Mouse (Mus musculus) neural tube, embryonic 12.5 days (tissue): ENCODE measurements around the gene Mgrn1. TPM values are rescaled to one million over a fixed set of nuclear protein-coding genes. Genes with fewer than 3 reads are reported as not detected.
A peak's percentile ranks its signal among the peaks of the same experiment; 100 is the strongest.

ENCODE experiments used
- ATAC-seq: fragments of 200-750 bp; cut with Nextera tagmentation; 2 replicates; pipeline ENCODE4 v1.8.0; 2017; ENCODE audit warnings: low read depth, mild to moderate bottlenecking, moderate TSS enrichment, moderate library complexity; ENCODE audit not compliant: low FRiP score
- H3K27ac ChIP-seq: fragments of 300-500 bp; sonication (generic); 2 replicates; pipeline ENCODE4 v1.5.1; 2016
- H3K27me3 ChIP-seq: fragments of 300-500 bp; sonication (generic); replicated peaks from 2 replicates; pipeline ENCODE4 v1.6.1; 2016; ENCODE audit warnings: mild to moderate bottlenecking
- H3K36me3 ChIP-seq: fragments of 300-500 bp; sonication (generic); 2 replicates; pipeline ENCODE4 v1.6.1; 2016; ENCODE audit warnings: mild to moderate bottlenecking
- H3K4me1 ChIP-seq: fragments of 300-500 bp; sonication (generic); 2 replicates; pipeline ENCODE4 v1.6.1; 2016
- H3K4me2 ChIP-seq: fragments of 300-500 bp; sonication (generic); replicated peaks from 2 replicates; pipeline ENCODE4 v1.6.1; 2016; ENCODE audit warnings: mild to moderate bottlenecking
- H3K4me3 ChIP-seq: fragments of 300-500 bp; sonication (generic); 2 replicates; pipeline ENCODE4 v1.5.1; 2016
- H3K9ac ChIP-seq: fragments of 300-500 bp; sonication (generic); 2 replicates; pipeline ENCODE4 v1.6.1; 2016; ENCODE audit warnings: mild to moderate bottlenecking
- H3K9me3 ChIP-seq: fragments of 300-500 bp; sonication (generic); 2 replicates; pipeline ENCODE4 v1.6.1; 2016; ENCODE audit warnings: mild to moderate bottlenecking
- WGBS: fragments of 180-500 bp; shearing (Covaris S2); methylation state at CpG from one replicate; pipeline ENCODE4 v1.1.7; 2016; 5-methylcytosine and 5-hydroxymethylcytosine counted together
- polyA plus RNA-seq: library from polyadenylated mRNA; unstranded; fragments of >200 nt; fragmentation: Nextera tagmentation; extraction: Ambion mirVana; gene quantifications from 2 replicates; pipeline ENCODE4 v1.2.1, GENCODE M21; 2016

The Mgrn1 gene
- polyA plus RNA-seq, 1 experiment from 2014 or later, result 92.5 TPM

GRCm38 (mm10) chr16:4937351-4938190 is 51.5 kb downstream of the Mgrn1 start:
- Histone ChIP-seq H3K4me1 (peaks cover 13% of the 10 kb centered on the region), H3K9ac (no peak overlapping the region), H3K27me3 (no peaks in the 10 kb centered on the region), H3K4me3 (no peak overlapping the region), H3K9me3 (no peaks in the 10 kb centered on the region), H3K27ac (no peak overlapping the region), H3K4me2 (no peak overlapping the region; the same call in 1 of the 2 replicates), H3K36me3 (peaks cover 74% of the 10 kb centered on the region)
- 88% methylated on average over 8 of the region's 8 CpGs for WGBS
- no peak for ATAC-seq

- no peaks in the 10 kb centered on the region for H3K9me3 ChIP-seq
- peak within 1 kb of the TSS; percentile 98 for H3K4me2 ChIP-seq
- H3K9ac ChIP-seq, result peak within 1 kb of the TSS; percentile 85
- peaks cover 73% of the 10 kb centered on the region for H3K36me3 ChIP-seq
- ATAC-seq, result no peak
- H3K4me1 ChIP-seq, result peaks cover 13% of the 10 kb centered on the region
- H3K27me3 ChIP-seq, result no peaks in the 10 kb centered on the region
- H3K4me3 ChIP-seq, result peak within 1 kb of the TSS; percentile 86
- WGBS, result 11% methylated on average over 2 of the region's 2 CpGs
- H3K27ac ChIP-seq, result peak within 1 kb of the TSS; percentile 65; the same call in 1 of the 2 replicates
Measured at GRCm38 (mm10) chr16:4938461-4938860, 52.4 kb downstream of the Mgrn1 start, which contains the start of gene Nudt16l1. Gene Nudt16l1, plus strand, starts transcription at chr16:4938761.

DNA sequence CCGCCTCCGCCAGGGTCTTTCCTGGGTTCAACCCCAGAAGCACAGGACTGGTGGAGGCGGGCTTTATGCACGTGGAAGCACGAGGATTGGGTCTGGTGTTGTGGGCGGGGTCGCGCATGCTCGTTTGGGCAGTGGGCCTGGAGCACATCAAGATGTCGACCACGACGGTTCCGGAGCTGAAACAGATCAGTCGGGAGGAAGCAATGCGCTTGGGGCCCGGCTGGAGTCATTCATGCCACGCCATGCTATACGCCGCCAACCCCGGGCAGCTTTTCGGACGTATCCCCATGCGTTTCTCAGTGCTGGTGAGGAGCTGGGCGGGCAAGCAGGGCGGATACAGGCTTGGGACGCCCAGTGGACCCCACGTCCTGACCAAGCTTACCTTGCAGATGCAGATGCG is 52.9 kb downstream of the Mgrn1 start:
- Histone ChIP-seq H3K4me3 (peak overlapping the region; percentile 86), H3K9ac (peak overlapping the region; percentile 85), H3K27me3 (no peaks in the 10 kb centered on the region), H3K27ac (peak overlapping the region; percentile 65; the same call in 1 of the 2 replicates), H3K36me3 (peaks cover 75% of the 10 kb centered on the region), H3K4me1 (peaks cover 13% of the 10 kb centered on the region), H3K4me2 (peak overlapping the region; percentile 98), H3K9me3 (no peaks in the 10 kb centered on the region)
- ATAC-seq, result peak; percentile 95
- WGBS, result under 1% methylated on average over 28 of the region's 28 CpGs

- Histone ChIP-seq H3K27ac (peak overlapping the region; percentile 65; the same call in 1 of the 2 replicates), H3K4me1 (peaks cover 13% of the 10 kb centered on the region), H3K4me2 (peak overlapping the region; percentile 98), H3K9me3 (no peaks in the 10 kb centered on the region), H3K9ac (peak overlapping the region; percentile 85), H3K27me3 (no peaks in the 10 kb centered on the region), H3K36me3 (peaks cover 73% of the 10 kb centered on the region), H3K4me3 (peak overlapping the region; percentile 86)
- ATAC-seq, result peak; percentile 64
- 2% methylated on average over 16 of the region's 16 CpGs for WGBS
Measured at GRCm38 (mm10) chr16:4939412-4939811, 53.4 kb downstream of the Mgrn1 start.

GRCm38 (mm10) chr16:4940311-4940850 is 54.3 kb downstream of the Mgrn1 start:
- H3K4me3 ChIP-seq, result no peak overlapping the region
- H3K36me3 ChIP-seq, result peaks cover 66% of the 10 kb centered on the region
- 94% methylated on average over 10 of the region's 10 CpGs for WGBS
- peak overlapping the region; percentile 85; the same call in 1 of the 2 replicates for H3K9ac ChIP-seq
- no peak for ATAC-seq
- no peak overlapping the region for H3K27ac ChIP-seq
- no peaks in the 10 kb centered on the region for H3K27me3 ChIP-seq
- peak overlapping the region; percentile 98 for H3K4me2 ChIP-seq
- no peaks in the 10 kb centered on the region for H3K9me3 ChIP-seq
- H3K4me1 ChIP-seq, result peaks cover 13% of the 10 kb centered on the region

DNA sequence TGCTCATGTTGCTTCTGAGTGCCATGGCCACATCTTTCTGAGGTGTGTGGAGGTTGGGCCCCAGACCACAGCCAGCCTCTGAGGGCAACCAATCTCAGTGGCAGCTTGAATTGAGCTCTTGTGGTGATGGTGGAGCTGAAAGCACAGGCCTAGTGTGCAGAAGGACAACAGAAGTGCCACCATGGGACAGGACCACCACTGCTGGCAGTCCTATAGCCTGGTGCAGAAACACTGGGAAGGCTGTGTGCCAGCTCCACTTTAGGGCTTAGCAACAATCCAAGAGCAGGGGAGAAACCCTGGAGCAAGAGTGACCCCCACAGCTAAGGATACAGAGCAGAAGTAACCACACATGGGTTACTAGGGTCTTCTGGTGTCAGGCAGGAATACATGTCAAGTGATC is 55.0 kb downstream of the Mgrn1 start:
- Histone ChIP-seq H3K4me2 (no peak overlapping the region), H3K36me3 (peaks cover 65% of the 10 kb centered on the region), H3K27me3 (no peaks in the 10 kb centered on the region), H3K27ac (no peak overlapping the region), H3K9ac (no peak overlapping the region), H3K4me1 (peaks cover 13% of the 10 kb centered on the region), H3K9me3 (no peaks in the 10 kb centered on the region), H3K4me3 (no peak overlapping the region)
- no peak for ATAC-seq

DNA sequence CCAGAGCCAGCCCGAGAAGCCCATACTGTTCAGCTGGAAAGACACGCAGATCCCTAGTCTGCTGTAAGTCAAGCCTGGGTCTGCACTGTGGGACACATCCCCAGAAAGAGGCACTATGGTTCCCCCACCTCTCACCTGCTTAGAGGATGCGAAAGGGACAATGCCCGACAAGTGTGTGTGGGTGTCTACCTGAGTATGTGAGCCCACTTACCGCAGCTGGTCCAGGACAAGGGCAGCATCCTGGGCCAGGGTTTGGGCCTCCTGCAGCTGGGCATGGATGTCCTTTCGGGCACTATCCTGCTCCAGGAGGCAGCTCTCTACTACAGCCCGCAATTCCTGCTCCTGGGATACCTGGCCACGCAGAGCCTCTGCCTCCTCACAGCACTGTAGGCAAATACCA is 56.8 kb downstream of the Mgrn1 start:
- Histone ChIP-seq H3K4me3 (no peak overlapping the region), H3K9ac (no peak overlapping the region), H3K27me3 (no peaks in the 10 kb centered on the region), H3K4me1 (peaks cover 13% of the 10 kb centered on the region), H3K36me3 (peaks cover 65% of the 10 kb centered on the region), H3K27ac (no peak overlapping the region), H3K9me3 (no peaks in the 10 kb centered on the region), H3K4me2 (no peak overlapping the region)
- WGBS, result 91% methylated on average over 8 of the region's 8 CpGs
- ATAC-seq, result no peak

DNA sequence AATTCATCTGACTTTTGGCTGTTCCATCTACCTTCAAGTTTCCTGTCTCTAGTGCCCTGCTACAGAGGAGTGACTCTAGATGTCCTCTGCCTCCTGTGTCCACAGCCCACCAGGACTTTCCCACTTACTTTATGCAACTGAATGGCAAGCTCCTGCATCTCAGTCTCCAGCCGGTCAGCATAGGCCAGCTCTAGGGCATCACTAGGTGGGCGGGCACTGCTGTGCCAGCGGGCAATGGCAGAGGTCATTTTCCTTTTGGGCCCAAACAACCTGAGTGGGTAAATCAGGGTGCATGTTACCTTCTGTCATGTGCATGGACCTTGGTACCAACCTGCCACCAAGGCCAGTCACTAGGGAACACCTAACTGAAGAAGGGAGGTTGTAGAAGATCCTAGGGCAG is 57.4 kb downstream of the Mgrn1 start:
- 98% methylated on average over 3 of the region's 3 CpGs for WGBS
- H3K36me3 ChIP-seq, result peaks cover 70% of the 10 kb centered on the region
- peaks cover 13% of the 10 kb centered on the region for H3K4me1 ChIP-seq
- H3K4me3 ChIP-seq, result no peak overlapping the region
- no peaks in the 10 kb centered on the region for H3K27me3 ChIP-seq
- no peak overlapping the region for H3K4me2 ChIP-seq
- no peak overlapping the region for H3K9ac ChIP-seq
- no peak overlapping the region for H3K27ac ChIP-seq
- H3K9me3 ChIP-seq, result no peaks in the 10 kb centered on the region
- ATAC-seq, result no peak

DNA sequence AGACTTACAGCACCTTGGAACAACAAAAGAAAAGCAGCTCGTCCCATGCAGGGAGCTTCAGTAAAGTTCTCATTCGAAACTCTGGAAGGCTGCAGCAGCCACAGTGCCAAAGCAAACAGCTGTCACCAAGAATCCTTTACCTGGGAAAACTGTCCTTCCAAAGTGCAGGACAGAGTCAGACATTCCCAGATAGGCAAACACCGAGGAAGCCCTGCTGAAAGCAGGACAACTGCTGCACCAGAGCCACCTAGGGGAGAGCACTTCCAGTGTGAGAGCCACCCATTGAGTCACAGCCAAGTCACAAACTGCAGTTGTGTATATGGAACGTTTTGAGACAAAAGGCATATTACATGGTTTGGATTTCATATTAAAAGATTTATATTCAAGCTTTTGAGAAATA is 59.4 kb downstream of the Mgrn1 start:
- WGBS, result 78% methylated on average over 4 of the region's 4 CpGs
- no peak overlapping the region for H3K27ac ChIP-seq
- H3K27me3 ChIP-seq, result no peaks in the 10 kb centered on the region
- no peak overlapping the region for H3K9ac ChIP-seq
- H3K9me3 ChIP-seq, result no peaks in the 10 kb centered on the region
- H3K4me1 ChIP-seq, result peaks cover 1% of the 10 kb centered on the region
- no peak overlapping the region for H3K4me3 ChIP-seq
- ATAC-seq, result no peak
- no peak overlapping the region for H3K4me2 ChIP-seq
- H3K36me3 ChIP-seq, result peaks cover 79% of the 10 kb centered on the region

GRCm38 (mm10) chr16:4946155-4946554 is 60.1 kb downstream of the Mgrn1 start:
- Histone ChIP-seq H3K4me2 (no peak overlapping the region), H3K4me3 (no peak overlapping the region), H3K9ac (no peak overlapping the region), H3K27ac (no peak overlapping the region), H3K4me1 (no peaks in the 10 kb centered on the region), H3K36me3 (peaks cover 77% of the 10 kb centered on the region), H3K27me3 (no peaks in the 10 kb centered on the region), H3K9me3 (no peaks in the 10 kb centered on the region)
- 91% methylated on average over 3 of the region's 3 CpGs for WGBS
- ATAC-seq, result no peak

- no peak for ATAC-seq
- H3K9ac ChIP-seq, result no peak overlapping the region
- H3K4me2 ChIP-seq, result no peak overlapping the region
- no peak overlapping the region for H3K4me3 ChIP-seq
- no peaks in the 10 kb centered on the region for H3K27me3 ChIP-seq
- no peaks in the 10 kb centered on the region for H3K9me3 ChIP-seq
- H3K4me1 ChIP-seq, result no peaks in the 10 kb centered on the region
- 90% methylated on average over 4 of the region's 4 CpGs for WGBS
- peaks cover 75% of the 10 kb centered on the region for H3K36me3 ChIP-seq
- no peak overlapping the region for H3K27ac ChIP-seq
Measured at GRCm38 (mm10) chr16:4947378-4947777, 61.3 kb downstream of the Mgrn1 start.

- WGBS, result 93% methylated on average over 3 of the region's 3 CpGs
- H3K4me3 ChIP-seq, result no peak overlapping the region
- no peak overlapping the region for H3K4me2 ChIP-seq
- H3K27me3 ChIP-seq, result no peaks in the 10 kb centered on the region
- H3K27ac ChIP-seq, result no peak overlapping the region
- ATAC-seq, result no peak
- no peaks in the 10 kb centered on the region for H3K9me3 ChIP-seq
- no peaks in the 10 kb centered on the region for H3K4me1 ChIP-seq
- H3K9ac ChIP-seq, result no peak overlapping the region
- peaks cover 58% of the 10 kb centered on the region for H3K36me3 ChIP-seq
Measured at GRCm38 (mm10) chr16:4956609-4957008, 70.6 kb downstream of the Mgrn1 start.
